Mouse (Mus musculus) kidney, adult 2 months (tissue): ENCODE data around the gene Parp6.

Experiments
- CTCF ChIP-seq: fragments of 200-500 bp; conservative IDR thresholded peaks from 2 replicates; pipeline ENCODE4 v1.5.1; 2011; ENCODE audit warnings: low read depth, mild to moderate bottlenecking, control low read depth, low read length, moderate library complexity, mixed read lengths; ENCODE audit not compliant: insufficient read depth, insufficient read length
- POLR2A ChIP-seq: fragments of 200-500 bp; IDR thresholded peaks from one replicate; pipeline ENCODE4 v1.6.1; 2011; ENCODE audit warnings: low read depth, low read length, control low read depth

- TF ChIP-seq CTCF (no peak), POLR2A (no peak)
These were observed 11.1 kb upstream of the Parp6 start for GRCm38 (mm10) chr9:59605967-59606366.
